Mouse (Mus musculus) adrenal gland, adult 2 months (tissue): Measurements from ENCODE around the gene Cyp4v3. TPM values are rescaled to one million over a fixed set of nuclear protein-coding genes. Genes with fewer than 3 reads are reported as not detected.

Source experiments
- DNase-seq: peaks from one replicate; pipeline ENCODE4 v3.0.0; 2021
- polyA plus RNA-seq: library from polyadenylated mRNA; depleted of rRNA; stranded (reverse); fragments of >200 nt; gene quantifications from 2 replicates; pipeline ENCODE4 v1.2.3, GENCODE M21; 2012
- total RNA-seq, 2 experiments: library from RNA; stranded (reverse); gene quantifications; 2 replicates each; pipeline ENCODE4 v1.2.3; 2021

Gene Cyp4v3
- total and polyA plus RNA-seq, 3 experiments: 4.0 to 26.3 (median 21.2) TPM

DNA sequence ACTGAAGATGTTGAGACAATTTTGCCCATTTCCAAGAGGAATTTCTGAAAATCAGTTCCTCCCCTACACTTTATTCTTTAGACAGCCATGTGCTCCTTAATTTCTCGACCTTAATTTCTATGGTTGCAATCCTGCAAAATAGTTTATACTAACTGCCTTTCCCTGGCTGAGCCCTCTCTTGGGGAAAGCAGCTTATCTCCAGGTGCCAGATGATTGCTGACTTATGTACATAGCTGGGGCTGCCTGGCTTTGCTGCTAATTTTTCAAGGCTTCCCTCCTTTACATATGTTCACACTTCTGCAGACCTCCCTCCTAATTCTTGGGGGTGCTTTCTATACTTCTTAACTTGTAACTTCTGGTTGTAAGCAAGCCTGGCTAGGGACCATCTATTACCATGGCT, 12.1 kb downstream of the Cyp4v3 start:
- no peak for DNase-seq

- DNase-seq: no peak
Observed at GRCm38 (mm10) chr8:45310967-45311366, 22.0 kb downstream of the Cyp4v3 start.

- no peak for DNase-seq
Observed at GRCm38 (mm10) chr8:45308366-45308765, 24.6 kb downstream of the Cyp4v3 start, which contains the start of gene Gm45753. TSS of gene Gm45753 (minus strand) at chr8:45308466.

DNA sequence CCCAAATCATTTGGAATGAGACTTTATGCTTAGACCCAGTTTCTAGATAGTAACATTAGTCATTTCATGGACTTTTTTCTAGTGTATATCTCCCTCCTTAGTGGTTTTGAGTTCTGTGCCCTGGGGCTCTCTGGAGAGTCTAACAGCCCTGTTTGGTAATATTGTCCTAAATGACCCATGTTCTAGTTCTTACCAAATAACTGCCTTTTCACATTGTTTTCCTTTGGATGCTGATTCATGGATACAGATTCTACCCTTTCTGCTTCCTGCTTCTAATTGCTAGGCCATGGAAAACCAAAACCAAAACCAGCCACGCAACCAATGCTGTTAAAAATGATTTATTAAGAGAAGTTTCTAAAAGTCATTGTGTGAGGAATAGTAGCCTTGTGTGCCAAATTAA, 27.5 kb downstream of the Cyp4v3 start:
- DNase-seq: no peak

- DNase-seq: no peak
Observed at GRCm38 (mm10) chr8:45304354-45304753, 28.7 kb downstream of the Cyp4v3 start.

DNA sequence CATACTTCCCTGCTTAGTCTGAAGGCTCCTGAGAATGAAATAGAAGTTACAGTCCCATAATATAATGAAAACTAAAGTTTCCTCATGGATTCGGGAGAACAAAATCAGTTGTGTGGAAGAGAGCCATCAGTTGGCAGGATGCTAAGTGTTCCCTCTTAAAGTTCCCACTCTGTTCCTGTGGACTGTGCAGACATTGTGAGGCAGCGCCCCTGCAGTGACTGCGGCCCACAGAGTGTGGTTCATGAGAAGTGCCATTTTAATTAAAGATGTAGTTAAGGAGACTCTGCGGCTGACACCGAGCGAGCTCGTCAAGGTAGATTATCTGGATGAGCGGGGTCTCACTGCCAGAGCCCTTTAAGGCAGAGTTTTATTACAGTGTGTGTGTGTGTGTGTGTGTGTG, 30.6 kb downstream of the Cyp4v3 start:
- no peak for DNase-seq

DNA sequence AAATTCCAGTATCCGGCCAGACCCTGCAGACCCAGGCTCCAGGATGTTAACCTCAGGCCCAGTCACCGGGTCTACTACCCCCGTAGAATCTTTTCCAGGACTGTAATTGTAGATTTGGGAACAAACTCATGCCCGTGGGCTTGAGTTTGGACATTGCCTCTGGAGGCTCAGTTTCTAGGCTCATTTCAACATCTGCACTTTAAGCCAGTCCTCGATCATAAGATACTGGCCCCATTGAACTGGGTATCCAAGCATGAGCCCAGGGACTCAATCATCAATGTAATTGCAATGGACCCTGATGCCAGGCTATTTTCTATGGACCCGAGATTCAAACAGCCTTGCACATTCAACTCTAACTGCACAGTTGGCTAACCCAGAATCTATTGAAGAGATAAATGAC, 37.7 kb downstream of the Cyp4v3 start:
- DNase-seq: no peak

DNA sequence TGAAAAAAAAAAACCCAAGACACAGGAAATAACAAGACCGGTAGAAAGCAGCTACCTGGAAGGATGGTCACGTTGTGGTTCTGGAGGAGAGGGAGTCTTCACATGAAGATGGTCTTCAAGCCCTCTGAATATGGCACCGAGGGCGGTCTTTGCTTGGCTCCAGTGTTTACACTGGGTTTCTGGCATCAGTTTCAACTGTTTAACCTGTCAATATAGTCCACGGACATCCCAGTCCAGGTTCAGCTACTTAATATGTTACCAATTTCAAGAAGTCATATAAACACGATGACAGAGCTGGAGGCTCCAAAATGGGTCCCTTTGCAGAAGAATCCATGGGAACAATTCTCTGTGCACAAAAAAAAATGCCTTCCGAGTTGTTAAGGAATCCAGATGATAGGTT, 38.3 kb downstream of the Cyp4v3 start, which contains the start of gene Klkb1:
Gene Klkb1 (minus strand): TSS at position 173 of the 400 bp plus-strand sequence.
- DNase-seq: no peak

DNA sequence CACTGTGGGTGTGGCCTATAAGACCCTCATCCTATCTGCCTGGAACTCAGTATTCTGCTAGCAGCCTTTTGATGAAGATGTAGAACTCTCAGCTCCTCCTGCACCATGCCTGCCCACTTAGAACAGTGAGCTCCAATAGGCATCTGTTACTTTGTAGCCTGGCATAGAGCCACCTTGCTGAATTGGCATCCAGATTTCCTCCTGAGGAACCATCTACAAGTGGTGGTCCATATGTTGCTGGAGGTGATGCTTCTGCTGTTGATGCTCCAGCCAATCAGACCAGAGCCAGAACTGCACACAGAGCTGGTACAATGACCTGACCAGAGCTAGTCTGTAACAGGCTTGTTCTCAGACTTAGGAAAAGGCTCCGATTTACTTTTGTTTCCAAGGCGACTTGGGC, 41.2 kb downstream of the Cyp4v3 start:
- DNase-seq: no peak

DNA sequence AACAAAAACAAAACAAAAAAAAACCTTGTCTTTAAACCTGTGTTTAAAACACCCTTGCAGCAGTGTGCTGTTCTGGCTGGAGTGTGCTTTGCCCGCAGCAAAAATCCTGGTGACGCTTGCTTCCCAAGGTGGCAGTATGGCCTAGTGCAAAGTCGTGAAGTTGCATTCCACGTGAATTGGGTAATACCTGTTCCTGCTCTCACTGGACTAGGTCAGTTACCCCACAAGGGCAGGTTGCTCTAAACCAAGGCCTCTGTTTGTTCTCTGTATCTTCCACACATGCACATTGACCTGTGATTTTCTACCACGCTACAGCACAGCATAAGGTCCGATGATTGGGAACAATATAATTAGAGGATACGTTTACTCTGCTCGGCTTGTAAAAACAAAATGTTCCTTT, 51.4 kb downstream of the Cyp4v3 start:
- no peak for DNase-seq

GRCm38 (mm10) chr8:45277453-45277852, 55.6 kb downstream of the Cyp4v3 start:
- DNase-seq: no peak

DNA sequence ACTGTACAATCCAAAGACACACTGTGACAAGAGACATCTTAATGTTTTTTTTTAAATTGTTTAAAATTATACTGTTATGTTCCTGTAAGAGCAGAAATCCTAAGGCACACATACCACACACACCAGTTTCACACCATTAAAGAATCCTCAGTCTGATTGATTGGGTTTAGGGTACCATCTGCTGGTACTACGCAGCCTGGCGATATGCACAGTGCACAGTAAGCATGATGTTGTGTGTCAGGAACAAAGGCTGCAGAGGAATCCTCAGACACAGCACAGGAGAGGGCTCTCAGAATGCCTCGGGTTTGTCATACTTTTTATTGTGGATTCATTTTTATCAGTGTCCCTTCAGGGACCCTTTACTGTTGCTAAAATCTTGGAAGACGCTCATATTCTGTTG, 58.7 kb downstream of the Cyp4v3 start:
- no peak for DNase-seq

DNA sequence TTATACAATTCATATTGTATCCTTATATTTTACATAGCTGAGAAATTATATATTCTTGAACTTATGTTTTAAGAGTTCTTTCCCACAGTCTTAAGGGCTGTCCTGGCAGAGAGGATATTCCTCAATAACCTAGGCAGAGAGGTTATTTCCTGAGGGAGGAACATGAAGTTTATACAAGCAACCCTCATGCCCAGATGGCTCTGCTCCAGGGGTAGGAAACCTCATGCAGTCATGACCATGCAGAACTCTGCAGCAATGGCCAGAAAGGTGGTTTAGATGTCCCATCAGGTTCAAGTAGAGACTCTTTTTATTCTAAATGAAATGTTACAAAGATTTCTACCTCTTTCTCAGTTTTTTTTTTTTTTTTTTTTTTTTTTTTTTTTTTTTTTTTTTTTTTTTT, 64.0 kb downstream of the Cyp4v3 start:
- no peak for DNase-seq

- DNase-seq: no peak
Observed at GRCm38 (mm10) chr8:45268485-45268884, 64.5 kb downstream of the Cyp4v3 start.

GRCm38 (mm10) chr8:45267611-45268391, 65.2 kb downstream of the Cyp4v3 start:
- peak; percentile 38 for DNase-seq

- no peak for DNase-seq
Observed at GRCm38 (mm10) chr8:45266993-45267392, 66.0 kb downstream of the Cyp4v3 start.

- no peak for DNase-seq
Observed at GRCm38 (mm10) chr8:45264918-45265317, 68.1 kb downstream of the Cyp4v3 start.

- no peak for DNase-seq
Observed at GRCm38 (mm10) chr8:45262851-45263250, 70.2 kb downstream of the Cyp4v3 start.

DNA sequence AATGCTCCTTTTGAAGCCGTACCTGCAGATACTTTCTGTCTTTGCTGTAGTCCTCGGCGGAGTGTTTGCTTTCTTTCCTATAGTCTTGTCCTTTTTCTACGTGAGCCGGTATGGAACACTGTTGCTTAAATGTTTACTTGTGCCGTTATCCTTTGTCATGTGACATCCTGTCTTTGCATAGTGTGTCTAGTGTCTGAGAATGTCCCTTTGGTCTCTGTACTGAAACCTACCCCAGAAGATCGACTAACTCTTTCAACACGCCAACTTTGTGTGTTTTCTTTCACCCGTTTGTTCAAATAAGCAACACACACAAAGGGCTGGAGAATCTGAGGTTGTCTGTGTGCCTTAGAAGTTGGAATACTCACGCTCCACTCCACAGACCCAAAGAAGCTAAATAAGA, 71.1 kb downstream of the Cyp4v3 start, which contains the start of gene F11:
Gene F11 (minus strand): TSS at position 112 of the 400 bp plus-strand sequence.
- DNase-seq: no peak

DNA sequence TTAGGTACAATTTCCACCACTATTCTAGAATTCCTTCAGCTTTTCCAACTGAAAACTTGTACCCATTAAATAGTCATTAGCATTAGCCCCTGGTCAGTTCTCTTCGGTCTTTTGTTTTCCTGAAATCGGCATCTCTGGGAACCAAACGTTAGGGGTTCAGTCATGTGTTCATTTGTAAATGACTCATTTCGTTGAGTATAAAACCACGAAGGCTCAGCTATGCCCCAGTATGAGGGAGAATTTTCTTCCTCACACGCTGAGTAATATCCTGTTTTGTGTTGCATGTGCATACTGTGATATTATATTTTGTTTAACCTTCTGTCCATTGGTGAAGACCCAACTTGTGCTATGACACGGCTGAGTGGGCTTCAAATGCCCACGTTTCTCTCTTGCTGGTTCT, 74.6 kb downstream of the Cyp4v3 start:
- DNase-seq: no peak

DNA sequence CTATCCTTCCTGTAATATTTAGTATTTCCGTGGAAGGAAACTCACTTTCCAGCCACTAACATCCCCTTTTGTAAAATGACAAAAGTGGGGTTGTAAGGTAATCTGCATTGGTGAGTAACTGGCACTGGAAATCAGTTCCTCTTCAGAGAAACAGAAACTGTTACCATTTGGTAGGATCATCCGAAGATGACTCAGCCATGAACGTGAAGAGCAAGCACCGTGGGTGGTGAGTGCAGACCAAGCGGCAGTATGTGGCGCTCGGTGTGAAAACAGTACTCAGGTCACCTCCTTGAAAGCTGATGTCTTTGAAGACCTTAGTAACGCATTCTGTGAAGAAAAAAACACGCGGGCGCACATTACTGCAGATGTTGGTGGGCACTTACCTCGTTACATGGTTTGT, 78.0 kb downstream of the Cyp4v3 start:
- no peak for DNase-seq
